Mouse (Mus musculus): ENCODE measurements around the gene Ell2.

Gene Ell2

DNA sequence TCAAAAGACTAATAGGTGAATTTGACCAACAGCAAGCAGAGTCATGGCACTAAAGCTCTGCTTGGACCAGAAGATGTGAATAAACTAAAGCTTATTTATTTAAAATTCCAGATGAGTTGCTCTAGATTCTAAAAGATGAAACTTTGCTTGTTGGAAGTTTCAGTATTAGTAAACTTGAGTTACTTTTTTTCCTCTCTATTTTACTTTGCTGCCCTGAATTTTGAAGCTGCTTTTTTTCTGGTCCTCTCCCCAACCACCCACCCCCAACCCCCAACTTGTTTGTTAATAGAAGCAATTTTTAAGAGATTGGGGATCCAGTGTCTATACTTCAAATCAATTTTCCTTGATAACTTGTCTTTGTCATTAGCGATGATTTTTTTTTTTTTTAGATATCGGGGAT is 64.2 kb downstream of the Ell2 start:
- no peak for DNase-seq

GRCm38 (mm10) chr13:75771404-75771803 is 64.8 kb downstream of the Ell2 start:
- DNase-seq = no peak

- DNase-seq = no peak
Measured at GRCm38 (mm10) chr13:75771984-75772730, 65.6 kb downstream of the Ell2 start.

DNA sequence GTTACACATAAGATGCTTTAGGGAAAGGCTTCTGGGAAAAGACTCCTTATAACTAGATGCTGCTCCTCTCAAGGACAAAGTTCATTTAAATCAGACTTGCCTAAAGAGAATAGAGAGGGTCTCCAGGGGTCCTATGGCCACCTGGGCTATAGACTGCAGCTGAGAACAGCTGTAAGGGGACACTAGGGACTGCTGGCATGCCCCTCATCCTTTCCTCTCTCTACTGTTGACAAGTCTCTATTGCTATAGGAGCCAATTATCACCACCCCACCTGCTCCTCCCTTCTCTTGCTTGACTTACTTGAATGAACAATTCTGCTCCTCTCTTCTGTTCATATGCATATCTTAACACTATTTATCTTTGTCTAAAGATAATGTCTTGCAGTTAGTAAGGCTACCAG is 69.4 kb downstream of the Ell2 start:
- no peak for DNase-seq

GRCm38 (mm10) chr13:75776692-75777091 is 70.1 kb downstream of the Ell2 start:
- DNase-seq = no peak

DNA sequence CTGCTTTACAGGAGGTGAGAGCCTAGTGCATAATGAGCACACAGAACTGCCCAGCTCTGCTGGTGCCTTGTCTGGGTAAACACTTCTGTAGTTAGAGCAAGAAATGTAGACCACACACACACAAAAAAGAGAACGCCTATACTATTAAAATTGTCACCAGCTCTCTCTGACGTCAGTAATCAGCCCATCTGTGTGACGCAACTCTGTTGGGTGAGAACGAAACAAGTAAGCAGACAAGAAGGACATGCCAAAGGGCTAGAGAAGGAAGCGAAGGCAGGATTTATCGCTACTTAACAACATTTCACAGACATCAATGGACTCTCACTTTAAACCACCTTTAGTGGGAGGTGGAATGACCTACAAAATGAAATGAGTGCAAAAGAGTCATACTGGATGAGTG is 71.6 kb downstream of the Ell2 start:
- no peak for DNase-seq

GRCm38 (mm10) chr13:75779169-75779568 is 72.6 kb downstream of the Ell2 start:
- DNase-seq = no peak

GRCm38 (mm10) chr13:75780096-75780495 is 73.5 kb downstream of the Ell2 start:
- DNase-seq = no peak

- no peak for DNase-seq
Measured at GRCm38 (mm10) chr13:75785726-75786125, 79.2 kb downstream of the Ell2 start.

GRCm38 (mm10) chr13:75786264-75786663 is 79.7 kb downstream of the Ell2 start:
- no peak for DNase-seq

GRCm38 (mm10) chr13:75787364-75787763 is 80.8 kb downstream of the Ell2 start:
- no peak for DNase-seq

DNA sequence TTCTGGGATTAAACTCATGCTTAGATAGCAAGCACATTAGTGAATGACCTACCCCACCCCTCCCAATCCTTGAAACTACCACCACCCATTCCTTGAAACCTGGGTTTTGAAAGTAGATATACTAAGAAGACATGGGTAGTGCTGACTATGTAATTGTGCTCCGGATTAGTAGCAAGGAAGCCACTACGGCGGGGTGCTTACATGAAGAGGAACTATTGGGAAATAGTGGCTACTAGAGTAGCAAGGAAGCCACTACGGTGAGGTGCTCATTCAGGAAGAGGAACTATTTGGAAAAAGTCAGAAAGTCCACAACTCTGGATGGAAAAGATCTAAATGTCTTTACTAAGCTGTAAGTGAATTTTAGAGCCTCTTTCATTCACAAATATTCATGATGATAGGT is 81.6 kb downstream of the Ell2 start:
- no peak for DNase-seq

DNA sequence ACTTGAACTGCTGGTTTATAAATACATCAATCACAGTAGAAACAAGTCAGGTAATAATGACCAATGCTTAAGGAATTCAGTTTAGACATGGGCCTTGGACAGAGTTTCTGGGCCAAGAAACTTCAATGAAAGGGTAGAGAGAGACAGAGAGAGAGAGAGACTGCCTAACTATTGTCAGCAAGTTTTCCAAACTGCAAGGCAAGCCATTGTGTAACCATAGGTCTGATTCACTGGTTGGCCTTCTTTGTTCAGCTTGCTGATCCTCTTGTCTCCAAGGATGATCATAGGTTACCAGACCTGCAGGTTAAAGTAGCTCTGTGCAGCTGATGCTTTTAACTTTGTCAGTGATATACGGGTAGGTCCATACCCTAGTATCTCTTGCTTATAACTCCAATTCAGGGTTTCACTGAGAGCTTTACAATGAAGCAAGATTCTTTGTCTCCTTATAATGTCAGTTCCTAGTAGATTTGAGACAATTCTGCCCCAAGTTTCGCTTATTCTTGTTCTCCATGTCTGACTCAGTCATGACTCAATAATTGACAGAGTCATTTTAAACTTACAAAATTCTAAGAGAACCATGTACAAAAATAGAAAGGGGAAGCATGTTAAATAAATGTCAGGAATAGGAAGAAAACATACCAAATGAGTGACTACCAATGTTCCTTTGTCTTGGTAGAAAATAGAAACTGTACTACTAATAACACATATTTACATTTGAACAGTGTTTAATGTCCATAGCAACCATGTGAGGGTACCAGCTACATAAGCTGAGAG is 82.7 kb downstream of the Ell2 start:
- DNase-seq = no peak

DNA sequence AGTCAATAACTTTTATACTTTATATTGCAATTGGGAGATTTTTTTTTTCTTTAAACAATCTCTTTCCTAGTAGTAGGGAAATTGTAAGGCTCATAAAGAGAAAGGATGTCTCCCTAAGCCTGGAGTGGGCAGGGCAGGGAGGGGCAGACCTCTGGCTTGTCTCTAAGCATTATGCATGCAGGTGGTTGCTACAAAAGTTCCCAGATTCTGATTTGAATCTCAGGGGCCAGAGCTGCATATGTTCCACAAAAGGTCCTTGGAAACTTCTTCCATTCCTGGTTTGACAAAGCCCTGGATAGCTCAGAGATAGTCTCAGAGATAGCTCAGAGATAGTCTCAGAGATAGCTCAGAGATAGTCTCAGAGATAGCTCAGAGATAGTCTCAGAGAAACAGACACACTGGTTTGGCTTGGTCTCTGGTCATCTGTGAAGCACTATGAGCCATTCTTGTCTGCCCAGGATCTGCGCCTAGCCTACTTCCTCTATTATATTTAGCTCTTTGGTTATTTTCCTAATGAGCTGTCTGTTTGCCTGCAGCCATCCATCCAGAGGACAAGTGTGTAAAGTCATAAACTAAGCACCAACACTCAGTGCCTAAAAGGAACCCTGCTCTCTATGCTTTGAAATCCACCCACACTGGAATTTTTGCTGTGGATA is 84.1 kb downstream of the Ell2 start:
- DNase-seq = no peak

- DNase-seq = no peak
Measured at GRCm38 (mm10) chr13:75793863-75794629, 87.5 kb downstream of the Ell2 start.

DNA sequence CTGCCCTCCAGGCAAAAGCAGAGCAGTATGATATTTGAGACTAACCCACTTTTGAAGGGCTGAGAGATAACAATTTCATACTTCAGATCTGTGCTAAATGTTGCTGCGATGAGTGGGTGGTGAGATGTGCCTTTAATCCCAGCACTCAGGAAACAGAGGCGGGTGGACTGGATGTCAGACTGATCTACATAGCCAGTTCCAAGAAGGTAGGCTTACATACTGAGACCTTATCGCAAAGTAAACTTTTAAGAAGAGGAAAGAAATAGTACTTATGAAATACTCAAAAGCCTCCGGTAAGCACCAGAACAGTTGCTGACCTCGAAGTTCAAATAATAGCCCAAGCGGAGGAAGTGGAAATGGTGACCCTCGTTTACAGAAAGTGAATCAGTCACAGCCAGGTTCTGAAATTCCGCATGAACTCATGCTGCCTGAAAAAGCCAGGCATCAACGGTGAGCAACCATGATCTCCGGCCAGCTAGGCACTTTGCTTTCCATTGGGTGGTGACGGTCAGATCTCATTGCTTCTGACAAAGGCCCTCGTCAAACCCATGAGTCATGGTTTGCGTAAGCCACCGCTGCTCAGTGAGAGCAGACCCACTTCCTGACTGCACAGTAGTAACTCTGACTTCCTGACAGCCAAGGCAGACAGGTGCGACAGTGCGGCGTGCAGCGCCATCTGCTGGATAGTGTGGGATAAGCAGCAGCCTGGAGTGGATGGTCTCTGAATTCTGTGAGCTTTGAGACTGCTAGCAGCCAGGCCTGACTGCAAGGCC is 91.0 kb downstream of the Ell2 start:
- DNase-seq = peak; percentile 93

- DNase-seq = peak; percentile 40
Measured at GRCm38 (mm10) chr13:75798413-75799302, 92.1 kb downstream of the Ell2 start.

- no peak for DNase-seq
Measured at GRCm38 (mm10) chr13:75799421-75799820, 92.9 kb downstream of the Ell2 start.

DNA sequence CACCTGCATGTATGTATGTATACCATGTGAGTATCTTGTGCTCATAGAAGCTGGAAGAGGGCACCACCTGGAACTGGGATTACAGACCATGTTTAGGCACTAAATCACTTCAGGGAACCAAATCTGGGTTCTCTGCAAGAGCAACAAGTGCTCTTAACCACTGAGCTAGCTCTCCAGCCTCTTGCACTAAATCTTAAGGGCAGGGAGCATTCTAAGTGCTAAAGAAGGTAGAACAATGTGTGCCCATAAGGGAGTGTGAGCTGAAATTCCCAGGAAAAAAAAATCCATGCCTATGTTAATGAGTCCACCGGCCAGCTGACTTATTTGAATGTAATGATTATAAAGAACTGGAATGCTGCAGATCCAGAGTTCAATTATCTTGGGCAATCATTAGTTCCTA is 101.4 kb downstream of the Ell2 start:
- no peak for DNase-seq

DNA sequence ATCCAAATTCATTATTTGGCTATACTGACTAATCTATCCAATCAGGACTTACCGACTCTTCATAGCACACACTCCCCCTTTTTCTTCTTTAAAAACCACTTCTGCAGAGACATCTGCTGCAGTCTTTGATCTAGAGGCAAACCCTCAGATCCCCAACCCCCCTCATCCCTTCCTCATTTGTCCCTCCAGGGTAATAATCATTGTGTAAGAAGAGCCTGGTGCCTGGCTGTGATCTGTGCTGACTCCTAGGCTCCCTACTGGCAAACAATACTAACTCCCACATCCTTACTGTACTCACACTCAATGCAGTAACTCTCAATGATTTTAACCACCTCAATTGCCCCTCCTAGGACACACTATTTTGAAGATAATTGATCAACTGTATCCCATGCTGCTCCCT is 103.4 kb downstream of the Ell2 start:
- no peak for DNase-seq

DNA sequence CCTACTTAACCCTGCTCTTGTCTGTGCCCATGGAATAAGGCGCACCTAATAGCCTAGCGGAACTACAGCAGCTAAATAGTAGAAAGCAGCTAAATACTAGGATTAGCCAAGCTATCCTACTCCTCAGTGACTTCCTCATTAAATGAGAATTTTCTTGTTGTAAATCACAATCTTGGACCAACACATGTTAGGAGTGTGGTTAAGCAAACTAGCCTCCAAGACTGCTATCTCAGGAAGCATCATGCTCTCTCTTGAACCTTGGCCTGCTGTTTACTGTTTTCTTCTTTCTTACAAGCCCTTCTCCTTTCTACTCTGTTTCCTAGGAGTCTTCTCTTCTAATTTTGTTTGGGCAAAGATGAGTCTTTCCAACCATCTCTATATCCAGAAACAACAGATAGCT is 110.6 kb downstream of the Ell2 start:
- no peak for DNase-seq

Measured in kidney, postnatal 14 days (tissue).